Mouse (Mus musculus) layer of hippocampus, adult 8-10 months (tissue): Measurements from ENCODE around the gene Fga. TPM values are rescaled to one million over a fixed set of nuclear protein-coding genes. Genes with fewer than 3 reads are reported as not detected.

Source experiments
- DNase-seq, 2 experiments: peaks; one replicate each; pipeline ENCODE4 v3.0.0; 2022; ENCODE audit warnings: low spot score in 2 of 2
- total RNA-seq, 4 experiments: library from RNA; stranded (reverse); gene quantifications; 2 replicates each; pipeline ENCODE4 v1.2.4; 2022

Gene Fga
- total RNA-seq, 4 experiments from 2014 or later, result not detected

DNA sequence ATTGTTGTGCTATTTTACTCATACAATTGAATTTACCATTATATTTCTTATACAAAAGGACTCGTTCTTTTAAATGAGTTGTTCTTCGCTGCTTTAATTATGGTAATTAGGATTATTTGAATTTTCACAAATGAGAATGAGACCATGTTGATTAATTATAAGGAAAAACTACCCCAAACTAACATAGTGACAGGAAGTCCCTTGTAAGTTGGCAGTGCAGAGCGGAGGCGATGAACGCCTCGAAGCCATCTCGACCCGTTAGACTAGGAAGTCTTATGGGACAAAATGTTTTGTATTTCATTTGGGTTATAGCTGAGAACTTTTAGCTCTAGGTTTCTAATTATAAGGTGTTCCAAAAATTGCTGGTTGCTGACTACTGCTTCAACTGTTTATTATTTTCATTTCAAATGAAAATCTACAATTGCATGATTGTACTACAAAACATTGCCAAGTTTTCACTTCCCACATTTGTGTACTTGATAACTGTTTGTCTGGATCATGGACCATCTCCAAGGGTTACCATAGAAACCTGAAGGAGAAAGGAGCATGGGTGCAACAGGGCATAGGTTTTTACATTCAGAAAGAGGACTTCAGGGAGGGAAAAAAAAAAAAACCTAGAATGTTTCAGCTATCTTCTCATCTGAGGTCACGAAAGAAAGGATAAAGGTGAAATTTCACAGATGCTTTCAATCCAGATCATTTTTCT is 1.8 kb downstream of the Fga start:
- no peak for DNase-seq

DNA sequence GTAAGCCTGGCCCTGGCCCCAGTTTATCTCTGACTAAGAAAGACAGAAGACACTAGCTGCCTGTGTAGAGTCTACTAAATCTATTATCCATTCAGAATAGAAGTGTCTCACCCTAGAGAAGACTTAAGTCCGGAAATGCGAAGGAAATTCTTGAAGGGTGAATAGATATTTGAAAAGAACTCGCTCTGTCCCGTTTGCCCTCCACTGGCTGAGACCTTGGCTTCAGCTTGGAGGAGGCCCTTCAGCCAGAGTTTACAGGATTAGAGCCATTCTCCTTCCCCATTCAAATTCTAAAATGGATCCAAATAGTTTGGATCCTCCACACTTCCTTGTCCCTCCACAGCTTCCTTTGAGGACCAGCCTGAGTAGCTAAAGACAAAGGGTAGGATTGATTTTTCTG is 4.5 kb downstream of the Fga start:
- DNase-seq, result no peak

DNA sequence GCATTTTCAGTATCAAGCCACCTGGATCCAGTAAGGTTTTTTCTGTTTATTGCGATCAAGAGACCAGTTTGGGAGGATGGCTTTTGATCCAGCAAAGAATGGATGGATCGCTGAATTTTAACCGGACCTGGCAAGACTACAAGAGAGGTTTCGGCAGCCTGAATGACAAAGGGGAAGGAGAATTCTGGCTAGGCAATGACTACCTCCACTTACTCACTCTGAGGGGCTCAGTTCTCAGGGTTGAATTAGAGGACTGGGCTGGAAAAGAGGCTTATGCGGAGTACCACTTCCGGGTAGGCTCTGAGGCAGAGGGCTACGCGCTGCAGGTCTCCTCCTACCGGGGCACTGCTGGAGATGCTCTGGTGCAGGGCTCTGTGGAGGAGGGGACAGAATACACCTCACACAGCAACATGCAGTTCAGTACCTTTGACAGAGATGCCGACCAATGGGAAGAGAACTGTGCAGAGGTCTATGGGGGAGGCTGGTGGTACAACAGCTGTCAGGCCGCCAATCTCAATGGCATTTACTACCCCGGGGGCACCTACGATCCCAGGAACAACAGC is 7.0 kb downstream of the Fga start:
- DNase-seq, result no peak

DNA sequence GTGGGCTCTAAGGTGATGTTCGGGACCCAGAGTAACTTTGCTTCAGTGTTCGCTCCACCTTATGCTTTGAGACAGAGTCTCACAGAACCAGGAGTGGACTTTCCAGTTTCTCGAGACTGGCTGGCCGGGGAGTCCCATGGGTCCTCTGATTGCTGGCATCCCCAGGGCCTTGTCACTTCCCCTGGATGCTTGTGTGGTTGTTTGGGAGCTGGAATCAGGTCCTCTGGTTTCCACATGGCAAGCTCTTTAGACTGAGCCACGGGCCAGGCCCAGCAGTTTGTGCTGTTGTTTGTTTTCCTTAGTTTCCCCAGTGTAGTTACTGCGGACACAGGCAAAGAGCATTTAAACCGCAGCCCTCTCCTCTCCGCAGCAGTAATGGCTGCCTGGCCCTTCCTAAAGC is 7.9 kb downstream of the Fga start:
- DNase-seq, result no peak

DNA sequence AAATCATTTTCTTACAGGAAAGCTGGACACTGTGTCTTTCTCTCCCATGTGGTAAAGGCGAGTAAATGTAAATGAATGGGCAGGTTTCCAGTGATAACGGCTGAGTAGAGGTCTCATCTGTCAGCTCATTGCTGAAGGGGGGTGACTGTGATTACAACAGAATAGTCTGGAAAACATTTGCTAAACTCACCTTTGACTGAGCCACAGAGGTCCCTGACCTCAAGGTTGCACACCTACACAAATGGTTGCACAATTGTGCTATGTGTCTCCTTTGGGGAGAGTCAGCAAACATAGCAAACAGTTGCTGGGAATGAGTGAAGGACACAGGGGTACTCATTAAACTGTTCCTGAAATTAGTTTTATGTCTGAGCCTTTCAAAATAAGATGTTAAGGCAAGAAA is 13.0 kb downstream of the Fga start:
- DNase-seq, result no peak

DNA sequence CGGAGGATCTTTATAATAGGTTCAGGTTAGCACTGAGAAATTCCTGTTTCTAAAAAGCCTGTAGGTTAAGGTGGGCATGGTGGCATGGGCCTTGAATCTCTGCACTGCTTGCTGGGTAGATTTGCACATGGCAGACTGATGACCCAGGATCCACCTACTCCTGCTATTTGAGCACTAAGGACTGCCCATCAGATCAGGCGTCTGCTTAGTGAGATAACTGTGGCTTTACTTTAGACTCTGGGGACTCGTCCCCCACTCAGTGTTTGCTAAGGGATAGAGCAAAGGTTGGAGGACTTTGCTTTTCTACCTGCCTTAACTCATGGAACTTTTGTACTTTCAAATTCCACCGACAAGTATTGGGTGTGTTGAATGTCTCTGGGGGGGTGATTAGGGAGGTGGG is 13.8 kb downstream of the Fga start:
- no peak for DNase-seq

DNA sequence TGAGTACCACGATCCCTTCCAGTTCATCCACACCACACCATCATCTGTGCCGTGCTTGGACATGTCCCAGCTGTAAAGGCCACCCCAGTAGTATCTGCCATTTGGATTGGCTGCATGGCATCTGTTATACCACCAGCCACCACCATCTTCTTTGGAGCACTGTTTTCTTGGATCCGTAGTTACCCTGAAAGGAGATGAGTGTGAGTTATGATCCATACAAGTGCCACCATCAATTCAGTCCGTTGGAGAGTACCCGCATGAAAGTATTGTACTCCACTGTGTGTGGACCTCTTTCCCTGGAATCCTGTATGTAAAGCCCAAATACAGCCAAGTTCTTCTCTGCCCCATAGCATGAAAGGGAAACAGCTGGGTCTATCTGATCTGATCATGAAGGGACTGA is 16.6 kb downstream of the Fga start:
- DNase-seq, result no peak

DNA sequence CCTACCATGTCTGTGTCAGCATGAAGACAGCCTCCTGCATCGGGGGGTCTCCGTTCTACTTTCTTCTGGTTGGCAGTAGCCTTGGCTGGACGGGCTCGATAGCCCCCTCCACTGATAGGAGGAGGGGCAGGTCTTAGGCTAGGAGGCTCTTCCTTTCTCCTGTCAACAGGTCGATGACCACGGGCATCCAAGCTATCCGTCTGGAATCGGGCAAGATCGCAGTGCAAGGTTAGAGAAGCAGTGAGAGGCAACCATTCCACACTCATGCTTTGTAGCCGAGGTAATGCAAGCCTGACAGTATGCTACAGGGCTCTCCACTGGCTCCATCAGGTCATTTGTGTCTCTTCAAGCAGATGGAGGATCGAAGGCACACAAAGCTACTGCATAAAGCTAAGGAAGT is 20.8 kb downstream of the Fga start:
- DNase-seq, result no peak

DNA sequence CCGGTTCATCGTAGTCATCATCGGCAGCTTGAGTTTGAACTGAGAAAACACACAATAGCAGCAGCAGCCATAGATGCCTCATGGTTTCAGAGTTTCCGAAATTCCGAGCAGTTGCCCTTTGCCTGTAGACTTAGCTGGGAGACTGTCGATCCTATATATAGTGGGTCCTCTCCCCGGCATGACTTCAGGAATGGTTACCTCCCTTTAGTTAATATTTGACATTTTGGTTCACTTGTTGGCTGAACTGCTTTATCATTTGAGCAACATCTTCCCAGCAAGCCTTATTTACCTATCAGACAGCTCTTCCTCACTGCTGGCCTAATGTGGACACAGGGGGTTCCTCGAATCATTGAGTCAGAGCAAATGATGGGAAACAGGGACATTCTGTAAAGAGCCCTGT is 23.8 kb downstream of the Fga start, which contains the start of gene Fgb:
Gene Fgb, minus strand, starts transcription at position 184 of the 400 bp plus-strand sequence.
- no peak for DNase-seq

DNA sequence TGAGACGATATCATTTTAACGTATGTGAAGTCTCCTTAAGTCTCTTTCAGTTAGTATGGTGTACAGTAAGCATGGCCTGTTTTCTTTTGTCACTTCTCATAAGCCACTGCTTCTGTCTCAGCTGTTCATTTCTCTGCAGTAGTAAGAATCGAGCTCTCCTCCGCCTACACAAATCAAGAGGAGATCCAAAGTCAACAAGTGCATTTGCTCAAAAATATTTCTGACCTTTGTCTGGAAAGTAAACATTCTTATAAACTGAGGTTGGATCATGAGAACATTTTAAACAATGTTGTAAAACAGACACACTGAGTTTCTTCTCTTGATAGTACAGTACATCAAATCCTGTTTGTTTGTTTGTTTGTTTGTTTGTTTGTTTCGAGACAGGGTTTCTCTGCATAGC is 24.8 kb downstream of the Fga start:
- DNase-seq, result no peak

DNA sequence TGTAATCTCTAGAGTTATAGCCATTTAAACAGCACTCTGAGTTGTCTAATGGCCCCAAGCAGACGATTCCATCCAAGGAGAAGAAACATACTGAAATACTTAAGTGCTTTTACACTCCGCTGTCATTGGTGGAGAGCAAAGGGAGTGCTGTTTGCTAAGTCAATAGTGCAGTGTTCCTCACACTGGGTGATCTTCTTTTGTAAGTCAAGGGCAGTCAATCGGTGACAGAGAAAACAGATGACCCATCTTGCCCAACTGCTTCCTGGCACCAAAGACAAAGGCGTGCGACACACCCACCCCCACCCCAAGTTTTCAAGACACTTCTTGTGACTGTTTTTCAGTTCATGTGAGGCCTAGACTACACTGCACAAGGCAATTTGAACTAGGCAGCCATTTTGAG is 26.2 kb downstream of the Fga start:
- DNase-seq, result no peak

DNA sequence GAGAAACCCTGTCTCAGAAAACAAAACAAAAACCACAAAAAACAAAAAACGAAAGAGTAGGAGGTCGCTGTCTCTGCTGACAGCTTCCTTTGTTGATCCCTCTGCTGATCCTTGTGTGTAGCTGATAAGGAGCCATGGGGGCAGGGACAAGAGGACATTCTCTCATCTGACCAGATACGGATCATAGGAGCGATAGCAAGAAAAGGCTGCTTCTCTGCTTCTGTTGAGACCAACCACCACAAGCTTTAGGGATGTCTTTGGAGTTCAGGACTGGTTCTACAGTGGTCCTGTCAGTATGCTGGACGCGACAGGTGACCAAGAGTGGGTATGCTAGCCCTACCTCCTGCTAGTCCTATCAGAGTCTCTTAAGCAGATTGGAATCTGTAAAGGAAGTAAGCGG is 27.2 kb downstream of the Fga start:
- DNase-seq, result no peak

DNA sequence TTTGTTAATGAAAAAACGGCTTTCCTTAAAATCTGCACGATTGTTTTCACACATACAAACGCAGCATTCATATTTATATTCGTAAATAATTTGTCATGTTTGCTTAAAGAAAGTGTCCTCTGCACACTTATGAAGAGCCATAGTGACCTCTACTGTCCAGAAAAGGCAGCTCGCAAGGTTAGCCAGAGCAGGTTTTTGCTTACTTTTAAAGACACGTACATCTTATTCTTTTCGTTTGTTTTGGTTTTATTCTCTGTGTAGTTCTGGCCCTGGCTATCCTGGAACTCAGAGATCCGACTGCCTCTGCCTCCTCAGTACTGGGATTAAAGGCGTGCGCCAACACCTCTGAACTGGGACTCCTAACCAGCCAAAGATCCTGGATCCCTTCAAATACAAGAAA is 27.9 kb downstream of the Fga start:
- DNase-seq, result peak in 1 of 2 experiments; percentile 31

DNA sequence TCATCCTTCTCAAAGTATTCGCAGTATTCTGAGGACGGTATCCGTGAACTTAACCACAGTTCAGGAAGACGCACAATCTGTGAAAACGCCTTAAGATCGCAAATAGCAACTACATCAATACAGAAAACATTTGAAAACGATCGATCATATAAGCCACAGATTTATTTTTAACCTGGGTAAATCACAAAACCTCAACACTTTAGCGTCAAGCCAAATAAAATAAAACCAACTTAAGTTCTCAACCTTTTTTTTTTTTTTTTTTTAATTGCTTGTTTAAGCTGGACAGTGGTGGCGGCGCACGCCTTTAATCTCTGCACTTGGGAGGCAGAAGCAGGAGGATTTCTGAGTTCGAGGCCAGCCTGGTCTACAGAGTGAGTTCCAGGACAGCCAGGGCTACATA is 28.9 kb downstream of the Fga start:
- DNase-seq, result no peak

DNA sequence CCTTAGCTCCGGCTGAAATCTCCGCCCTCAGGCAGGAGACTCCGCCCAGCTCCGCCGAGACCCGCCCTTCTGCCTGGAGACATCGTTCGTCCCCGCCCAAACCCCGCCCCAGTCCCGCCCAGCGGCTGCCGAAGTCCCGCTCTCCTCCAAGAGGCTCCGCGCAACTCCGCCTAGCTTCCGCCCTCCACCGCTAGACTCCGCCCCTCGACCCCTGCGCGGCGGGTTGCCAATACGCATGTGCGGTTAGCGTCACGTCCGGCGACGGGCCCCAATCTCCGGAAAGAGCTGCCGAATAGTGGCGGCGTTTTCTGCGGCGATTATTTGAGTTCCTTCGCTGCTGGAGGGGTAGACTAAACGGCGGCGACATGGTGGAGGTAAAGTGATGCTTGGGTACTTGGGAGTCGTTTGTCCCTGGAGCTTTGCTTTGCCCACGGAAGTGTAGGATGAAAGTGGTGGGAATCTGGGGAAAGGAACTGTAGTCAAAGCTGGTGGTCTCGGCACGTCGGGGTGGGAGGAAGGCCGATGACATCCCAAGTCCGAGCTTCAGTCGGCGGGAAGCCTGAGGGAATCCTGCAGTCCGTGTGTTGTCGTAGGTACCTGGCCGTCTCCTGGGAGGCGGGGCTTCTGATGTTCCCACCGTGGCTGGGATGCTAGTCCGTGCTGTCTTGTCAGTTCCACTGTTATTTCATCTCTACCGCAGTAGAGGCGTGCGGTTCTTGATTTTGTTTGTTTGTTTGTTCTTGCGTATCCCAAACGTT is 29.6 kb downstream of the Fga start, which contains the start of gene Plrg1:
Gene Plrg1, plus strand, starts transcription at position 242 of the 758 bp plus-strand sequence.
- peak; percentile 96 to 98 for DNase-seq

DNA sequence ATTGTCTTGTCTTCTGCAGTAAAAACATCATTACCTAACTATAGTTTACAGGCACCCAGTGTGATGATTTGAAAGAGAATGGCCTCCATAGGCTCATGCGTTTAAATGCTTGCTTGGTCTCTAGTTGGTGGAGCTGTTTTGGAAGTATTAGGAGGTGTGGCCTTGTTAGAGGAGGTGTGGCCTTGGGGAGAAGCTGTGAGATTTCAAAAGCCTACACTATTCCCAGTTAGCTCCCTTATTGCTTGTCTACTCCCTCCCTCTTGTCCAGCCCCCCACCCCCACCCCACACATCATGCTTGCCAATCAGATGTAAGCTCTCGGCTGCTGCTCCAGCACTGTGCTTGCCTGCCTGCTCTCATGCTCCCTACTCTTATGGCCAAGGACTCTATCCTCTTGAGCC is 31.2 kb downstream of the Fga start:
- no peak for DNase-seq

DNA sequence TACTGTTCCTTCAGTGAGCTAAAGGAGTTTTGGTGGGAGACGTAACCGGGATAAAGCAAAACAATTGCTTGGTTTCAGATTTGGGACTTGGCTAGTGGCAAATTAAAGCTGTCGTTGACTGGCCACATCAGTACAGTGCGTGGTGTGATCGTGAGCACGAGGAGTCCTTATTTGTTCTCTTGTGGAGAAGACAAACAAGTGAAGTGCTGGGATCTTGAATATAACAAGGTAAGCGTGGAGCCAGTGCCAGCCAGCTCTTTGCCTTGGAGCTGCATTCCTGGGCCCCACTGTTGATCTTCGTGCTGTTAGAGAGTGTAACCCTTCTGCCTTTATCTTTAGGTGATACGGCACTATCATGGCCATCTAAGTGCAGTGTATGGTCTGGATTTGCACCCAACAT is 42.0 kb downstream of the Fga start:
- no peak for DNase-seq

DNA sequence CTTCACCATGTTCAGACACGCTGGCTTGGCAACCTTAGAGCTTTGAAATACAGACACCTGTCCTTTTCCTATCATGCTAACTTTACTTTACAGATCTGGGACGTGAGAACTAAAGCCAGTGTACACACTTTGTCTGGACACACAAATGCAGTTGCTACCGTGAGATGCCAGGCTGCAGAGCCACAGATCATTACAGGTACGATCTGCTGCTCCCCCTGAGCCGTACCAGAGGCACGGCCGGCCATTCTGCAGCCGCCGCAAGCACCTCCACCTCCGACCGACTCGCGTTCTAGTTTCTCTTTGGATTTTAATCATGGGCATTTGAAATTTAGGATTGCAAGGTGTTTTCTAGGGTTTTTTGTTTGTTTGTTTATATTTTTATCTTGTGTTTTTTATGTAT is 43.0 kb downstream of the Fga start:
- DNase-seq, result no peak

DNA sequence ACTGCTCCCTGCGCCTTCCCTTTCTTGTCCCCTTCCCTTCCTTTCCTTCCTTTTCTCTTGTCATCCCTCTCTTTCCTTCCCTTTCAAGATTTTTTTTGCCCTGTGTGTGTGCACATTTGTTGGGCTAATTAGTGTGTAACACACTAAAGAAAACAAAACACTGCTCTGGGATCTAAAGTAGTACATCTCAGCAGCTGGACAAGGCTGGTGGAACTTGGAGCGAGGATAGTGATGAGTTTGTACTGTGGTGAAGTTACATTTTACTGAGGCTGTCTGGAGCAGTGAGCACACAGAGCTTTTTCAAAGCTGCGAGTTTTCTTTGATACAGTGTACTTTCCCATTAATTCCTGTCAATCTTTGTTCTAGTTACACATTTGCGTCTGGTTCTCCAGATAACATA is 44.4 kb downstream of the Fga start:
- no peak for DNase-seq

DNA sequence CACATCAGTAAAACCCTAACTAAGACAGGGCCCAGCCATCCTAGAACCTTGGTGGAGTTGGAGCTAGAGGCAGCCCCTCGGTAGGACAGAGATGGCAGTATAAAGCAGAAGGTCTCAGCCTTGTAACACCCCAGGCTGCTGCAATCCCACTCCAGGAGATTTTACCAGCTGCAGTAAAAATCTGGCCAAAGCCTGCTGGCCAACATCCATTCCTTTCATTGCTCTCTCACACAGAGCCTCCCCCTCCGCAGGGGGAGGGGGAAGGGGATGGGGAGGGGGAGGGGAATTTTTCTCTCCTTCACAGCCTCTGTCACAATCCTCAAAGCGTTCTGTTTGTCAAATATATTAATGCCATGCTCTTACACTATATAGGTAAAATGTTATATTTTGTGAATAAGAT is 50.7 kb downstream of the Fga start:
- DNase-seq, result peak in 1 of 2 experiments; percentile 33

DNA sequence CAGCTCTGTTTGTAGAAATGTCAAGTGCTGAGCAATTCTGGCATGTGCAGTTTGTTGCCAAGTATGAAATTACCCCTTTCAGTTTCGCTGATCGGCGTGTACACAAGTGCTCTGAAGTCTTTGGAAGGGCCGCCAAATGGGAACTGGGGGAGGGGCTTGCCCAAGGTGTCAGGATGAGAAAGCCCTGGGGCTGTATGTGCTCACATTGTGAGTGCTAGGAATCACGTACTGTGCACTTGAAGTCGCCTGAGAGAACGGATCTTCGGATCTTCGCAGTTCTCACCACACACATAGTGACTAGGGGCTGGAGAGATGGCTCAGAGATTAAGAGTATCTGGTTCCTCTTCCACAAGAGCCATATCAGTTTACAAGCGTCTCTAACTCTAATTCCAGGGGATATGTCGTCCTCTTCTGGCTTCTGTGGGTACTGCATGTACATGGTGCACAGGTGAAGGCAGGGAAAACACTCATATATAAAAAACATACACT is 54.7 kb downstream of the Fga start:
- DNase-seq, result peak; percentile 21 to 59
